Mouse (Mus musculus): ENCODE data around the gene Cdk5rap1. TPM values are rescaled to one million over a fixed set of nuclear protein-coding genes. Genes with fewer than 3 reads are reported as not detected.

The Cdk5rap1 gene
- polyA plus RNA-seq (2012; rRNA removed) = 17.1 and 19.0 TPM in 2 replicates

DNA sequence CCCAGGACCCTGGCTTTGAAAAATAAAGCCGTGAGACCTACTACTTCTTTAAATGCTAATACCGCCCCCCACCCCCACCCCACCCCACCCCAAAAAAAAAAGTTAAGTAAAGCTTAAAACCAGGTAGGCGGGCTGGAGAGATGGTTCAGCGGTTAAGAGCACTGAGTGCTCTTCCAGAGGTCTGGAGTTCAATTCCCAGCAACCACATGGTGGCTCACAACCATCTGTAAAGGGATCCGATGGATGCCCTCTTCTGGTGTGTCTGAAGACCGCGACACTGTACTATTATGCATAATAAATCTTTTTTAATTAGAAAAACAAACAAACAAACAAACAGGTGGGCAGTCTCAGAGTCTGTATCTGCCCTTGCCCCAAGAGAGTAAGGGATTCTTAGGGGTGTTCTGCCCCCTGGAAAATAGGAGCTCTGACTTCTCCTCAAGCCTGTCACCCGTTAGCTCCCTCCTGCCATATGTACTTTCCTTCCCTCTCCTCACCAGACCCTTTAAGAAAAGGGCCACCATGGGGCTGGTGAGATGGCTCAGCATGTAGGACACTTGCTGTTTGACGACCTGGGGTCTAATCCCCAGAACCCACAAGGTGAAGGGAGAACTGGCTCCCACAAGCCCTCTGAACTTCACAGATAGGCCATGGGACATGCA is at the start of gene Cdk5rap1:
Gene Cdk5rap1, minus strand, starts transcription at position 169 of the 659 bp plus-strand sequence.
- peak within 1 kb of the TSS; percentile 81 for H3K27ac ChIP-seq (ENCODE audit: insufficient read depth, low read depth, low read length)
- WGBS = 17% methylated on average over 9 of the region's 9 CpGs
- H3K27me3 ChIP-seq (replicated peaks; ENCODE audit: control insufficient read depth, insufficient read depth, low read length) = no peaks in the 10 kb centered on the region
- no peak for DNase-seq
- no peak for TF ChIP-seq POLR2A (IDR thresholded peaks at IDR 0.05; ENCODE audit: low read depth, low read length)
- no peak for TF ChIP-seq CTCF (conservative IDR thresholded peaks at IDR 0.05; ENCODE audit: insufficient read depth, insufficient read length, low read depth, low read length)
- 0 out of 2 replicates have a peak, but pooled peaks cover 2% of the 10 kb centered on the region for H3K36me3 ChIP-seq (ENCODE audit: control insufficient read depth, insufficient read depth, low read length)
- H3K4me1 ChIP-seq (ENCODE audit: control insufficient read depth, insufficient read depth, low read length) = peaks cover 6% of the 10 kb centered on the region; the same call in 1 of the 2 replicates
- H3K4me3 ChIP-seq (ENCODE audit: insufficient read depth, low read depth, low read length) = peak within 1 kb of the TSS; percentile 97

- no peak for TF ChIP-seq POLR2A (IDR thresholded peaks at IDR 0.05; ENCODE audit: low read depth, low read length)
- Histone ChIP-seq H3K27ac (ENCODE audit: insufficient read depth, low read depth, low read length) (no peak overlapping the region), H3K4me3 (ENCODE audit: insufficient read depth, low read depth, low read length) (no peak overlapping the region), H3K36me3 (ENCODE audit: control insufficient read depth, insufficient read depth, low read length) (no peaks in the 10 kb centered on the region), H3K27me3 (replicated peaks; ENCODE audit: control insufficient read depth, insufficient read depth, low read length) (no peaks in the 10 kb centered on the region), H3K4me1 (ENCODE audit: control insufficient read depth, insufficient read depth, low read length) (0 out of 2 replicates have a peak, but pooled peaks cover under 1% of the 10 kb centered on the region)
- WGBS = 83% methylated on average over 5 of the region's 5 CpGs
- DNase-seq = no peak
These were observed 49.4 kb upstream of the Cdk5rap1 start for GRCm38 (mm10) chr2:154422181-154422580.

GRCm38 (mm10) chr2:154420942-154421731 is 48.3 kb upstream of the Cdk5rap1 start:
- 56% methylated on average over 7 of the region's 7 CpGs for WGBS
- H3K4me3 ChIP-seq (ENCODE audit: insufficient read depth, low read depth, low read length) = no peak overlapping the region
- no peaks in the 10 kb centered on the region for H3K27me3 ChIP-seq (replicated peaks; ENCODE audit: control insufficient read depth, insufficient read depth, low read length)
- no peak for DNase-seq
- no peak overlapping the region for H3K27ac ChIP-seq (ENCODE audit: insufficient read depth, low read depth, low read length)
- no peak for TF ChIP-seq CTCF (conservative IDR thresholded peaks at IDR 0.05; ENCODE audit: insufficient read depth, insufficient read length, low read depth, low read length)
- TF ChIP-seq POLR2A (IDR thresholded peaks at IDR 0.05; ENCODE audit: low read depth, low read length) = no peak
- H3K4me1 ChIP-seq (ENCODE audit: control insufficient read depth, insufficient read depth, low read length) = no peaks in the 10 kb centered on the region
- H3K36me3 ChIP-seq (ENCODE audit: control insufficient read depth, insufficient read depth, low read length) = no peaks in the 10 kb centered on the region

DNA sequence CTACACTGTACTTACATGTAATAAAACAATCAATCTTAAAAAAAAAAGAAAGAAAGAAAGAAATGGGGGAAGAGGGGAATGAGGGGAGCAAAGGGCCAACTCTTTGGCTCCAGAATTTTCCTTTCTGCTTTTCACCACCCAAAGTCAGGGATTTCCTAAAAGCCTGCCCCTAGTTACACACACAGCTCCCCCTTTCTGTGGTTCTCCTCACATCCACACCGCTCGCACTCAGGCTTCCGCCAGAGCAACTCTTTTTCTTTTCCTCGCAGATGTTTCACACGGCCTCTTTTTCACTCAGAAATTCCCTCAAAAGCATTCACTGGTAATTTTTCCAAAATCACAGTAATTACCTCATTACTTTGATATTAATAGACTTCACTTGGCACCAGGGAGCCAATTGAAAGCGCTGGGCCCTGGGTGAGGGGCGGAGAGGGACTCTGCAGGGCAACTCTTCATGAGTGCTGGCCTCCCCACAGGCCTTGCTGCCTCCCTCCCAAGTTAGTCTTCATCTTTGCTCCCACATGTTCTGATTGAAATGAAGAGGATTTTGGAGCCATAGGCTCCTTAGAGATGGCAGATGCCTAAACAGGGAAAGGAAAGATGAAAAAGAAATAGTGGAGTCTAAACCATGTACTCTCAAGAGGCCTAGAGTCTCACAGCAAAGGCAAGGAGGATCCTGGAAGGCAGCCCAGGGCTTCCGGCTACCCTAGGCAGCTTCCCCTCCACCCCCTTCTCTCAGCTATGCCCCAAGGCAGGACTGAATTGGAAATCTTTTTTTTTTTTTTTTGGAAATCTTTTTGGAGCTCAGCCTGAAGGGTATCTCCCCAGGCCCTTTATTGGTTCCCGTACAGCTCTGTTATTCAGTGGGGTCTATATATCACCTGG is 47.1 kb upstream of the Cdk5rap1 start:
- H3K36me3 ChIP-seq (ENCODE audit: control insufficient read depth, insufficient read depth, low read length) = no peaks in the 10 kb centered on the region
- no peak overlapping the region for H3K4me3 ChIP-seq (ENCODE audit: insufficient read depth, low read depth, low read length)
- no peak for DNase-seq
- WGBS = 93% methylated on average over 9 of the region's 9 CpGs
- H3K27me3 ChIP-seq (replicated peaks; ENCODE audit: control insufficient read depth, insufficient read depth, low read length) = no peaks in the 10 kb centered on the region
- no peak overlapping the region for H3K27ac ChIP-seq (ENCODE audit: insufficient read depth, low read depth, low read length)
- H3K4me1 ChIP-seq (ENCODE audit: control insufficient read depth, insufficient read depth, low read length) = no peaks in the 10 kb centered on the region
- TF ChIP-seq CTCF (conservative IDR thresholded peaks at IDR 0.05; ENCODE audit: insufficient read depth, insufficient read length, low read depth, low read length) (no peak), POLR2A (IDR thresholded peaks at IDR 0.05; ENCODE audit: low read depth, low read length) (no peak)

DNA sequence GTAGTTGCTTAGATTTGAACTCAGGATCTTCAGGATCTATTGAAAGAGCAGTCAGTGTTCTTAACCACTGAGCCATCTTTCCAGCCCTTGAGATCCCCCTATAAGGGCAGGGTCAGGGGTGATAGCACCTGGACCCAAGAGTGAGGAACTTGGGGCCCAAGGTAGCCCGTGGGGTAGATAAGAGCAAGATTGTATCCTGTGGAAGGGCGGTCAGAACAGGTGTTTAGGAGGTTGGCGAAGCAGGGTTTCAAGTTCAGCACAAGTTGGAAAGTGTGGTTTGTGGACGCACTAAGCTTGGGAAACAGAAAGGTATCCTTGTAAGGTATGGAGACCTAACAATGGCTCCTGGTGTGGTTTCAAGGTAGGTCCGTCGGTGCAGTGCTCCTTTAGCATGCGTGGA is 45.2 kb upstream of the Cdk5rap1 start:
- no peak for DNase-seq
- H3K27me3 ChIP-seq (replicated peaks; ENCODE audit: control insufficient read depth, insufficient read depth, low read length) = no peaks in the 10 kb centered on the region
- no peak overlapping the region for H3K27ac ChIP-seq (ENCODE audit: insufficient read depth, low read depth, low read length)
- TF ChIP-seq POLR2A (IDR thresholded peaks at IDR 0.05; ENCODE audit: low read depth, low read length) (no peak), CTCF (conservative IDR thresholded peaks at IDR 0.05; ENCODE audit: insufficient read depth, insufficient read length, low read depth, low read length) (no peak)
- no peaks in the 10 kb centered on the region for H3K4me1 ChIP-seq (ENCODE audit: control insufficient read depth, insufficient read depth, low read length)
- 92% methylated on average over 7 of the region's 7 CpGs for WGBS
- H3K36me3 ChIP-seq (ENCODE audit: control insufficient read depth, insufficient read depth, low read length) = no peaks in the 10 kb centered on the region
- no peak overlapping the region for H3K4me3 ChIP-seq (ENCODE audit: insufficient read depth, low read depth, low read length)

GRCm38 (mm10) chr2:154417107-154417506 is 44.3 kb upstream of the Cdk5rap1 start:
- Histone ChIP-seq H3K4me3 (ENCODE audit: insufficient read depth, low read depth, low read length) (no peak overlapping the region), H3K27me3 (replicated peaks; ENCODE audit: control insufficient read depth, insufficient read depth, low read length) (no peaks in the 10 kb centered on the region), H3K36me3 (ENCODE audit: control insufficient read depth, insufficient read depth, low read length) (no peaks in the 10 kb centered on the region), H3K27ac (ENCODE audit: insufficient read depth, low read depth, low read length) (no peak overlapping the region), H3K4me1 (ENCODE audit: control insufficient read depth, insufficient read depth, low read length) (no peaks in the 10 kb centered on the region)
- TF ChIP-seq CTCF (conservative IDR thresholded peaks at IDR 0.05; ENCODE audit: insufficient read depth, insufficient read length, low read depth, low read length) (peak; percentile 87), POLR2A (IDR thresholded peaks at IDR 0.05; ENCODE audit: low read depth, low read length) (no peak)
- WGBS = 26% methylated on average over 3 of the region's 3 CpGs
- peak; percentile 78 for DNase-seq
